Mouse (Mus musculus): ENCODE data around the gene Crybb2.
"Not testable (repeated sequence)": the region's sequence is repeated elsewhere in the genome, so short reads cannot be mapped to it uniquely, and the experiment has no call there.

GRCm38 (mm10) chr5:113109651-113110050, 39.7 kb upstream of the Crybb2 start:
- not testable (repeated sequence) for TF ChIP-seq CHD2 (IDR thresholded peaks at IDR 0.05; ENCODE audit: low read depth, low read length); MAFK (IDR thresholded peaks at IDR 0.05; ENCODE audit: insufficient read depth, low read depth, low read length); ZC3H11A (IDR thresholded peaks at IDR 0.05; ENCODE audit: borderline replicate concordance, low read depth, low read length); ZNF384 (IDR thresholded peaks at IDR 0.05; ENCODE audit: low read depth, low read length); HCFC1 (IDR thresholded peaks at IDR 0.05; ENCODE audit: borderline replicate concordance, insufficient read depth, low read length)

Data from ES-E14 (cell line).